Mouse (Mus musculus) liver, embryonic 14.5 days (tissue): ENCODE data around the gene Ppm1e.

Source experiments
- CTCF ChIP-seq: IDR thresholded peaks from 2 replicates; pipeline ENCODE4 v1.5.1; 2016; ENCODE audit warnings: antibody characterized with exemption, low read depth, control low read depth
- EP300 ChIP-seq: IDR thresholded peaks from 2 replicates; pipeline ENCODE4 v1.6.1; 2016; ENCODE audit warnings: antibody characterized with exemption, low read depth

DNA sequence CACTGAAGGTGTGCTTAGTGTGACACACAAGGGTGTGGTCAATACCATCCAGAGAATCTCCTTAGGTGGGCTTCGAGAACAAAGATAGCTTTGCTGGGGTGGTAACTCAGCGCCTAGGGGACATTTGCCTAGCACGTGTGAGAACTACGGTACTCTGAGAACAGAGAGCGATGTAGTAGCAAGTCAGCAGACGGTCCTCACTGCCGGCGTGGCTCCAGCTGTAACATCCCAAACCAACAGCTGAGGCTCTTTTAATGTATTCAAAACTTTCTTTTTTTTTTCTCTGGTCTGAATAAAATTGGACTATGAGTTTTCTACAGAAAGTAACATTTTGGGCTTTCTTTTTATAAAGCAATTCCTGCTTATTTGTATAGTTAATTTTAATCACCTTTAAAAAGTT, 36.3 kb downstream of the Ppm1e start:
- no peak for TF ChIP-seq CTCF
- no peak for TF ChIP-seq EP300
